Mouse (Mus musculus) embryonic facial prominence, embryonic 10.5 days (tissue): ENCODE measurements at regions not wholly inside any gene's neighbourhood (a gene's known extent, or its start where the extent isn't known, plus 50 kb on each side); places are given as distances from the start of the nearest gene placed in this dataset.
"Not testable (repeated sequence)": the region's sequence is repeated elsewhere in the genome, so short reads cannot be mapped to it uniquely, and the experiment has no call there.

Experiments
- DNase-seq: peaks from one replicate; pipeline ENCODE4 v3.0.0-alpha.2; 2017; ENCODE audit warnings: low spot score
- H3K27ac ChIP-seq: fragments of 300-500 bp; sonication (generic); replicated peaks from 2 replicates; pipeline ENCODE4 v1.5.1; 2016; ENCODE audit warnings: mild to moderate bottlenecking
- H3K27me3 ChIP-seq: fragments of 300-500 bp; sonication (generic); replicated peaks from 2 replicates; pipeline ENCODE4 v1.6.1; 2016; ENCODE audit warnings: low read depth, mild to moderate bottlenecking; ENCODE audit not compliant: poor library complexity, severe bottlenecking
- H3K36me3 ChIP-seq: fragments of 300-500 bp; sonication (generic); replicated peaks from 2 replicates; pipeline ENCODE4 v1.6.1; 2016; ENCODE audit warnings: mild to moderate bottlenecking, moderate library complexity
- H3K4me1 ChIP-seq: fragments of 300-500 bp; sonication (generic); 2 replicates; pipeline ENCODE4 v1.6.1; 2016
- H3K4me3 ChIP-seq: fragments of 300-500 bp; sonication (generic); 2 replicates; pipeline ENCODE4 v1.5.1; 2016; ENCODE audit warnings: mild to moderate bottlenecking, moderate library complexity
- H3K9me3 ChIP-seq: fragments of 300-500 bp; sonication (generic); 2 replicates; pipeline ENCODE4 v1.6.1; 2016; ENCODE audit warnings: mild to moderate bottlenecking
- WGBS: fragments of 180-500 bp; shearing (Covaris S2); methylation state at CpG from one replicate; pipeline ENCODE4 v1.1.7; 2016; 5-methylcytosine and 5-hydroxymethylcytosine counted together

GRCm38 (mm10) chr13:13888847-13889246 is 65.4 kb upstream of the B3galnt2 start:
- 85% methylated on average over 15 of the region's 15 CpGs for WGBS
- H3K27ac ChIP-seq, H3K36me3 ChIP-seq, DNase-seq, H3K4me1 ChIP-seq, H3K27me3 ChIP-seq, H3K9me3 ChIP-seq, H3K4me3 ChIP-seq: not testable (repeated sequence)

- peak; percentile 88 for DNase-seq
- Histone ChIP-seq H3K27ac (peak overlapping the region; percentile 70), H3K4me3 (peak overlapping the region; percentile 58), H3K9me3 (peaks cover 4% of the 10 kb centered on the region; the same call in 1 of the 2 replicates), H3K36me3 (no peaks in the 10 kb centered on the region), H3K4me1 (no peaks in the 10 kb centered on the region), H3K27me3 (no peaks in the 10 kb centered on the region)
- WGBS = 26% methylated on average over 17 of the region's 17 CpGs
Observed at GRCm38 (mm10) chr13:13889297-13890120, 64.8 kb upstream of the B3galnt2 start.

GRCm38 (mm10) chr13:13902186-13902585 is 52.1 kb upstream of the B3galnt2 start:
- not testable (repeated sequence) for H3K4me1 ChIP-seq, H3K27ac ChIP-seq
- 92% methylated on average over 16 of the region's 16 CpGs for WGBS

More at GRCm38 (mm10) chr13:13902186-13902585, 52.1 kb upstream of the B3galnt2 start:
- not testable (repeated sequence) for H3K27me3 ChIP-seq, H3K36me3 ChIP-seq, H3K4me3 ChIP-seq, DNase-seq
- peaks cover 11% of the 10 kb centered on the region; the same call in 1 of the 2 replicates for H3K9me3 ChIP-seq
